Mouse (Mus musculus): ENCODE results near the gene Gja5.

DNA sequence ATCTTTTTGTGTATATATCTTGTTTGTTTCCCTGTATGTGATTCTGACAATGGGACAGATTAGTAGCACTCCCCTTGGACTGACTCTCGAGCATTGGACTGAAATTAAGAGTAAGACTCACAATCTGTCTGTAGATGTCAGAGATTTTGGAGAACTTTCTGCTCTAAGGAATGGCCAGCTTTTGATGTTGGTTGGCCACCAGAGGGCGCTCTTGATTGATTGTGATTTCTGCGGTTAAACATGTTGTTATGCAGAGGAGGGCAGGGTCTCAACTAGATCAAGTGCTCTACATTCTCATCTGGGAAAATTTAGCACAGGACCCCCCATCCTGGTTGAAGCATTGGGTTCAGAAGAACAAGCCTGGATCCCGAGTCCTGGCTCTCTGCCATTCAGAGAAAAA lies 182.8 kb downstream of the Gja5 start:
- TF ChIP-seq CTCF (conservative IDR thresholded peaks at IDR 0.05; ENCODE audit: low read length) (no peak), NANOG (IDR thresholded peaks at IDR 0.05; ENCODE audit: borderline replicate concordance, low read length) (no peak)
